Mouse (Mus musculus) brain, embryonic 14.5 days (tissue): ENCODE results near the gene Zfyve9. TPM values are rescaled to one million over a fixed set of nuclear protein-coding genes. Genes with fewer than 3 reads are reported as not detected.
A peak's percentile ranks its signal among the peaks of the same experiment; 100 is the strongest.

ENCODE experiments used
- DNase-seq: peaks from one replicate; pipeline ENCODE4 v3.0.0-alpha.2; 2011; ENCODE audit warnings: low read depth
- CTCF ChIP-seq: fragments of 200-500 bp; IDR thresholded peaks from 2 replicates; pipeline ENCODE4 v1.5.1; 2012; ENCODE audit warnings: inconsistent platforms, mild to moderate bottlenecking, moderate library complexity, borderline replicate concordance; ENCODE audit not compliant: insufficient read depth, insufficient read length; ENCODE audit errors: extremely low read depth
- POLR2A ChIP-seq: fragments of 200-500 bp; IDR thresholded peaks from 2 replicates; pipeline ENCODE4 v1.6.1; 2012; ENCODE audit warnings: mild to moderate bottlenecking, inconsistent platforms, borderline replicate concordance; ENCODE audit not compliant: poor library complexity, insufficient read depth, insufficient read length, severe bottlenecking; ENCODE audit errors: extremely low read depth
- polyA plus RNA-seq: library from polyadenylated mRNA; depleted of rRNA; stranded (reverse); fragments of >200 nt; gene quantifications from 2 replicates; pipeline ENCODE4 v1.2.3, GENCODE M21; 2012; rRNA removed

Gene Zfyve9
- 7.3 and 15.2 TPM in 2 replicates for polyA plus RNA-seq

GRCm38 (mm10) chr4:108780057-108780863 is at the start of gene Zfyve9:
Zfyve9 (minus strand) TSS chr4:108780798.
- peak; percentile 88 for DNase-seq
- TF ChIP-seq POLR2A (peak; percentile 61), CTCF (peak; percentile 62; the same call in 1 of the 2 replicates)

GRCm38 (mm10) chr4:108826643-108827042 is 46.0 kb upstream of the Zfyve9 start:
- no peak for DNase-seq
- no peak for TF ChIP-seq POLR2A
- TF ChIP-seq CTCF, result no peak

DNA sequence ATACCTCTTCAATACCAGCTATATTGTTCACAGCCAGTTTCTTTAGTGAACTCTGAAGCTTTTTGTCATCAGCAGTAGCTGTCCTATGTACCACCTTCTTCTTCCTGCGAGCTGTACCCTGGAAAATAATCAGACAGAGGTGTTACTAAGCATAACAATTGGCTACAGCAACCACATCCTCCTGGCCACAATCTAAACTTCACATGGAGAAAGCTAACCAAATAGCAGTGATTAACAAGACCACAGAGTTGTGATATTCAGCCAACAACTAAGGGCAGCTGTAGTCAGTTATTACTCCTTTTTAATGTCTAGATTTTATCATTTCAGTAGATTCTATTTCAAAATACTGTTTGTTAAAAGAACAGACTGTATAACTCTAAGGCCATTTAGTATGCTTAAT is 45.5 kb upstream of the Zfyve9 start:
- TF ChIP-seq CTCF, result no peak
- TF ChIP-seq POLR2A, result no peak
- no peak for DNase-seq

DNA sequence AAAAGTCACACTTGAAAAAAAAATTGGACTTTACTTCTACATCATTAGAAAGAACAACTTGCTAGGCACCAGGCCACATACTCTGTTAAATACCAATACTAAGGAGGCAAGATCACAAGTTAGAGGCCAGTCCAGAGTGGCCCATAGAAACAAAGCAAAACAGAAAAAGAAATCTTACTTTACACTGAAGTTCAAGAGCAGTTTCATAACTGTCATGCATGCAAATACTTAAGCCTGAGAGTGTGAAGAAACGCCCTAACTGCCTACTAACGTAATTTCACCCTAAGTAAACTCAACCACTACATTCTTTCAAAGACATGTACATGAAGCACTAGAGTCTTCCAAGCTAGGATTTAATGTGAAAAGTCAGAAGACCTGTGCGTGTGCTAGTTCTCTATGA is 45.1 kb upstream of the Zfyve9 start:
- no peak for DNase-seq
- TF ChIP-seq CTCF (no peak), POLR2A (no peak)

GRCm38 (mm10) chr4:108811550-108811949 is 31.0 kb upstream of the Zfyve9 start:
- DNase-seq, result no peak
- TF ChIP-seq CTCF (no peak), POLR2A (no peak)

- TF ChIP-seq POLR2A, result no peak
- no peak for TF ChIP-seq CTCF
- no peak for DNase-seq
Measured at GRCm38 (mm10) chr4:108811142-108811541, 30.5 kb upstream of the Zfyve9 start.

- DNase-seq, result no peak
- TF ChIP-seq POLR2A (no peak), CTCF (no peak)
Measured at GRCm38 (mm10) chr4:108803535-108803934, 22.9 kb upstream of the Zfyve9 start.

- peak; percentile 67 for DNase-seq
- TF ChIP-seq POLR2A (no peak), CTCF (peak; percentile 71; the same call in 1 of the 2 replicates)
Measured at GRCm38 (mm10) chr4:108798083-108798830, 17.7 kb upstream of the Zfyve9 start.

GRCm38 (mm10) chr4:108796701-108797100 is 16.1 kb upstream of the Zfyve9 start:
- no peak for TF ChIP-seq CTCF
- TF ChIP-seq POLR2A, result no peak
- DNase-seq, result no peak

DNA sequence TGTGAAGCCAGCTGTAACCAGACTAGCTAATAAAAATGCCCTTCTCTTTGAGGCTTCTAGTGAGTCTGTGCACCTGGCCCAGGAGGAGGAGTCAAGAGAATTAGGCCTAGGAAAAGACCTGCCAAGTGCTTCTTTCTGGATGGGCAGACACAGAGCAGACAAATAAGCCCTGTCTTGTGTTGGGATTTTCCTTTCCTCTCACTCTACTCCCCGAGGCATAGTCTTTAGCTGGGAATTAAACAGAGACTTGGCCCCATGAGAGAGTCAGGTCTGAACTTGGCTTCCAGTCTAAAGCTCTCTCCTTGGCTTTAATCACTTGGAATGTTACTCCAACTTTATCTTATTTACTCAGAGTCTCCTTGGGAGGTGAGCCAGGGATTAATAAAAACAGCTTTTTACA is 13.3 kb upstream of the Zfyve9 start:
- DNase-seq, result no peak
- no peak for TF ChIP-seq POLR2A
- TF ChIP-seq CTCF, result no peak

GRCm38 (mm10) chr4:108790507-108790906 is 9.9 kb upstream of the Zfyve9 start:
- no peak for DNase-seq
- TF ChIP-seq POLR2A (no peak), CTCF (no peak)
